Mouse (Mus musculus) stomach, postnatal 0 days (tissue): Measurements from ENCODE around the gene Abcb8.

ENCODE experiments used
- CTCF ChIP-seq: IDR thresholded peaks from 2 replicates; pipeline ENCODE4 v1.5.1; 2016; ENCODE audit warnings: antibody characterized with exemption, low read depth, mild to moderate bottlenecking, moderate library complexity
- EP300 ChIP-seq: optimal IDR thresholded peaks from 2 replicates; pipeline ENCODE3; 2016; ENCODE audit warnings: antibody characterized with exemption

- TF ChIP-seq CTCF (no peak), EP300 (no peak)
These were observed 40.1 kb upstream of the Abcb8 start for GRCm38 (mm10) chr5:24353327-24353726.
